Mouse (Mus musculus) lung, postnatal 0 days (tissue): ENCODE measurements around the gene Pigm.

Source experiments
- CTCF ChIP-seq: IDR thresholded peaks from 2 replicates; pipeline ENCODE4 v1.5.1; 2016; ENCODE audit warnings: antibody characterized with exemption, mild to moderate bottlenecking
- EP300 ChIP-seq: IDR thresholded peaks from 2 replicates; pipeline ENCODE4 v1.6.1; 2016; ENCODE audit warnings: antibody characterized with exemption, mild to moderate bottlenecking, control low read depth

- TF ChIP-seq EP300 (no peak), CTCF (no peak)
Measured at GRCm38 (mm10) chr1:172426419-172426818, 50.1 kb downstream of the Pigm start.
